Comparison of ENCODE assay signal across 8 mouse cellular contexts in the genomic region with DNA sequence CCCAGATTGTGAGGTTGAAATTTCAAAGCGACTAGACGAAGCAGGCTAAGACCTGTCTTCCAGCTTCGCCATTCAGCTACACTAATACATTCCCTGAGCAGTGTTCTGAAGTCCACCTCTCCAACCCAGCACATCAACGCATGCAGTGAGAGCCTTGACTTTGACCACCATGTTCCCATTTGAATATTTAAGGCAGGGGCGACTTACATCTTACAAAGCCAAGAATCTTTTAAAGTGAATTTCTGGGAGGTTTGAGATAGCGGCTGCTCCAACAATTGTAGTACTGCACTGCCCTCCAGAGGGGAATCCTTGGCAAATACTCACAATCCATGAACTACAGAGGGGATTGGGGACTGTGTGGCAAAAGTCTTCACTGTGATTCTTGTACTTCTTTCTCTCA.
DNase-seq lines count a peak whose midpoint lies in the region; ATAC-seq and TF ChIP-seq lines count a peak whose summit lies in the region.
"Had no signal": no experiment of that assay in that cellular context is flagged by ENCODE, and none has a peak within 500 bp of the region (broad histone marks: within the 10 kb centered on the region; RNA-seq: fewer than 3 reads in every experiment).

No protein-coding gene starts in this region.

- peak overlapping the region; percentile 28 for H3K4me3 ChIP-seq in cortical plate, adult 2 months (ENCODE audit: insufficient read depth, low read length)
- no peak overlapping the region for H3K4me3 ChIP-seq in heart, embryonic 15.5 days
- no peak overlapping the region for H3K4me3 ChIP-seq in stomach, postnatal 0 days (ENCODE audit: low read depth, low read length)
- H3K4me3 ChIP-seq: myocyte had no signal

- ATAC-seq in heart, embryonic 15.5 days (replicated peaks; ENCODE audit: insufficient number of reproducible peaks, insufficient read depth, low FRiP score, low read depth), result no peak
- ATAC-seq in stomach, postnatal 0 days (ENCODE audit: low FRiP score, low TSS enrichment), result no peak

- TF ChIP-seq POLR2A in cortical plate, adult 2 months (IDR thresholded peaks at IDR 0.05; ENCODE audit: extremely low read depth, insufficient read depth, low read length), result no peak

- peak; percentile 63 for TF ChIP-seq CTCF in cortical plate, adult 2 months (IDR thresholded peaks at IDR 0.05; ENCODE audit: extremely low read depth, insufficient read depth, low read length)
- TF ChIP-seq CTCF in stomach, postnatal 0 days (IDR thresholded peaks at IDR 0.05; ENCODE audit: low read depth), result peak; percentile 80

- TF ChIP-seq EP300 in stomach, postnatal 0 days (optimal IDR thresholded peaks at IDR 0.05), result no peak

- no peaks in the 10 kb centered on the region for H3K27me3 ChIP-seq in heart, embryonic 15.5 days
- H3K27me3 ChIP-seq in stomach, postnatal 0 days (ENCODE audit: control insufficient read depth, insufficient read depth, low read length), result no peaks in the 10 kb centered on the region

- peaks cover 1% of the 10 kb centered on the region; the same call in 1 of the 2 replicates for H3K4me1 ChIP-seq in cortical plate, adult 2 months (ENCODE audit: control insufficient read depth, insufficient read depth, low read length)
- H3K4me1 ChIP-seq in heart, embryonic 15.5 days (replicated peaks), result no peaks in the 10 kb centered on the region; the same call in 1 of the 2 replicates
- no peaks in the 10 kb centered on the region for H3K4me1 ChIP-seq in stomach, postnatal 0 days (replicated peaks; ENCODE audit: control insufficient read depth, insufficient read depth)

- no peak overlapping the region for H3K9ac ChIP-seq in heart, embryonic 15.5 days
- no peak overlapping the region for H3K9ac ChIP-seq in stomach, postnatal 0 days (ENCODE audit: low read length)

- 38% methylated on average over 6 of the region's 6 CpGs for WGBS in heart, embryonic 15.5 days
- 32% methylated on average over 6 of the region's 6 CpGs for WGBS in stomach, postnatal 0 days

- no peaks in the 10 kb centered on the region for H3K9me3 ChIP-seq in heart, embryonic 15.5 days (replicated peaks)
- H3K9me3 ChIP-seq in stomach, postnatal 0 days (ENCODE audit: control insufficient read depth, low read length), result no peaks in the 10 kb centered on the region

- no peak overlapping the region for H3K27ac ChIP-seq in cortical plate, adult 2 months (ENCODE audit: insufficient read depth, low read length)
- no peak overlapping the region for H3K27ac ChIP-seq in heart, embryonic 15.5 days
- H3K27ac ChIP-seq in stomach, postnatal 0 days (replicated peaks), result no peak overlapping the region

- peak; percentile 3 for DNase-seq in urinary bladder, postnatal 25 days (ENCODE audit: low spot score)
- DNase-seq in urinary bladder, adult 2 months (ENCODE audit: low spot score), result no peak
- DNase-seq in layer of hippocampus, adult 11-12 months (ENCODE audit: low spot score), result peak; percentile 60
- peak; percentile 16 for DNase-seq in lung, postnatal 25 days (ENCODE audit: low spot score)
- DNase-seq in stomach, postnatal 0 days (ENCODE audit: low spot score), result peak; percentile 20

- H3K4me2 ChIP-seq in heart, embryonic 15.5 days, result peak overlapping the region; percentile 47; the same call in 1 of the 2 replicates
- peak overlapping the region; percentile 12 for H3K4me2 ChIP-seq in stomach, postnatal 0 days (replicated peaks; ENCODE audit: low read depth)

- H3K36me3 ChIP-seq in heart, embryonic 15.5 days, result no peaks in the 10 kb centered on the region
- H3K36me3 ChIP-seq in stomach, postnatal 0 days (ENCODE audit: control insufficient read depth, insufficient read depth, low read length), result no peaks in the 10 kb centered on the region
